Mouse (Mus musculus) activated CD4-positive, CD25-positive, alpha-beta regulatory T cell, adult 9 weeks (primary cell): Measurements from ENCODE around the gene Zfp260. TPM values are rescaled to one million over a fixed set of nuclear protein-coding genes. Genes with fewer than 3 reads are reported as not detected.

Experiments used
- polyA plus RNA-seq: library from polyadenylated mRNA; unstranded; fragments of 100-300 nt; shearing (Covaris generic); gene quantifications from one replicate; pipeline ENCODE4 v1.2.1, GENCODE M21; 2017

Gene Zfp260
- 106 TPM for polyA plus RNA-seq

GRCm38 (mm10) chr7:30094646-30095429 lies at the start of gene Zfp260:
Zfp260 (plus strand) TSS chr7:30094777.

GRCm38 (mm10) chr7:30050882-30051548 lies 43.6 kb upstream of the Zfp260 start, which contains the start of gene Zfp14:
Zfp14 (minus strand) TSS chr7:30051380.

GRCm38 (mm10) chr7:30072146-30073028 lies 22.2 kb upstream of the Zfp260 start, which contains the start of gene Zfp82:
Zfp82 (minus strand) TSS chr7:30072900.

DNA sequence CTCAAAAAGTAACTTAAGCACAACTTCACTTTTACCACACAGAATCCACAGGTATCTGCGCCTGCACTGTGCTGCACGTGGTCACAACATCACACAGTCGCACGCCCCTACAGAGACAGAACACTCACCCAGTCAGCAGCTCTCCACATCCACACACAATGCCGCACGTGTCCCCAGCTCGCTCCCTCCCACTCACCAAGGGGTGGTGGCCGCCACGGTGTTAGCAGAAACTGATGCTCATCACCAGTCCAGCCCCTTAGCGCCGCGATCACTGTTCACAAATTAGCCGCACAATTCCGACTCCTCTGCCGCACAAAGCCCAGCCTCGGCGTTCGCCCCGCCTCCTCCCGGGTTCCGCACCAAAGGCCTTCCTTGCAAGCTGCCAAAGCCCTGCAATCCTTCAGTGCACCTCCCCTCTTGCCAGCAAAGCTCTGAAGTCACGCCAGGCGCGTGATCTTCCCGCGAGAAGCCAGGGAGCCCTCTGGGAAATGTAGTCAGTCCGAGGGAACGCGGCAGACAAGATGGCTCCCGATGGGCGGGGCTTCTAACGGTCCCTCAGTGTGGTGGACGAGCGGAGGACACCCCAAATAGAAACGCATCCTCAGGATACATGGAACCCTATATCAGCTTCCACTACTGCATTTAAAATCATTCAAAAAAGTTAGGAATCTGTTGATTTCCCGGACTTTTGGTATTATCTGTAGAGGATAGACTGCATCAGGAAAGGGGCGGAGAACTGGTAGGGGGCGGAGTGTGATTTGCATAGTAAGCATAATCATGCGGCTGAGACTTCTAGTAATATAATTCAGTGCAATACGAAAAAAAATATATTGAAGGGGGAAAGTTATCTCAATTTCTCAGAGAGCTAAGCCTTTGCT lies 4.2 kb upstream of the Zfp260 start, which contains the start of the genes Gm26920 and Zfp566:
TSS of gene Gm26920 (minus strand) at position 319 of the 878 bp plus-strand sequence.
TSS of gene Zfp566 (minus strand) at position 436 of the 878 bp plus-strand sequence.

DNA sequence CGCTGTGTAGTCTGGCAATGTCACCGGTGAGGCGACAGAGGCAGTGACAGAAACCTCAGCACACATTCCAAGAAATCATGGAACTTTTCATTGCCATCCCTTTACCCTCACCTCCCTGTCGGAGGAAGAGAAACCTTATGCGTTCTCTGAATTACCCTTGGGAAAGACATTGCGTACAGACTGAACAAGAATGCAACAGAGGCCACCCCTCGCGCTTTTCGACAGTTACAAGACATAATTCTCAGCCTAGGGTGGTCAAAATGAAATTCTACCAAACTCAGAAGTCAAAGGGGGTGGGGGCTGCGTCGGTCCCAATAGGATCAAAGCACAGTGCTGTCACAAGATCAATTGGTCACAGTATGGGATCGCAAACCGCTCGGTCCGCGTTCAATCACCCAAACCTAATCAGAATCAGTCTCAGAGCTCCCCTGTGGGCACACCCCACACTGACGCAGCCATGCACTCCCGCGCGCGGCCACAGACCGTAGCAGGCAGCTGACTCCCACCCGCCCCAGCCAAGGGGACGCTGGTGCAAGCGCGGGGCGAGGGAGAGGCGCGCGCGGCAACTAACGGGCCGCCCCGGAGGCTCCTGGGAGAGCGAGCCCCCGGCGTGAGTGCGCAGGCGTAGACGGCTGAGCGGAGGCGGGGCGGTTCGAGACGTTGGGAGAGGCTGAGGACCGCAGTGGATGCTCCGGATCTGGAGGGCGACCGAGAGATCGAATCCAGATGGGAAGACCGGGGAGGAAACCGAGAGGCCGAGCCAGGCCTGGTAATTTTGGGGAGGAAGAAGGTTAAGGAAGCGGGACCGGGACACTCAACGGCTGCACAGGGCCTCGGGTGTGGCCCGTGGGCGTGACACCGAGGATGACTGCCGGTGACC lies 27.0 kb downstream of the Zfp260 start, which contains the start of gene Zfp382:
TSS of gene Zfp382 (plus strand) at position 635 of the 880 bp plus-strand sequence.

Other genes with a start within 250 kb of the Zfp260 start
- gene Zfp940, start 241.1 kb upstream of the Zfp260 start, polyA plus RNA-seq: 5.5 TPM
- 13.5 TPM for gene Zfp420, start 234.8 kb upstream of the Zfp260 start, polyA plus RNA-seq
- gene Zfp27, start 188.2 kb upstream of the Zfp260 start, polyA plus RNA-seq: 5.6 TPM
- 1.1 TPM for gene Zfp383, start 186.6 kb upstream of the Zfp260 start, polyA plus RNA-seq
- gene Zfp74, start 140.7 kb upstream of the Zfp260 start, polyA plus RNA-seq: 7.1 TPM
- gene Zfp568, start 110.8 kb upstream of the Zfp260 start, polyA plus RNA-seq: 5.6 TPM
- 6.8 TPM for gene Zfp14, start 43.4 kb upstream of the Zfp260 start, polyA plus RNA-seq
- gene Zfp82, start 21.9 kb upstream of the Zfp260 start, polyA plus RNA-seq: 10.5 TPM
- gene Gm26920, start 4.4 kb upstream of the Zfp260 start, polyA plus RNA-seq: 3.0 TPM
- 9.6 TPM for gene Zfp566, start 4.2 kb upstream of the Zfp260 start, polyA plus RNA-seq
- 16.9 TPM for gene Zfp382, start 27.2 kb downstream of the Zfp260 start, polyA plus RNA-seq
- 32.9 TPM for gene Zfp146, start 75.0 kb downstream of the Zfp260 start, polyA plus RNA-seq
- gene Cox7a1, start 89.4 kb downstream of the Zfp260 start, polyA plus RNA-seq: 1.0 TPM
- 80.5 TPM for gene Capns1, start 104.0 kb downstream of the Zfp260 start, polyA plus RNA-seq
- 49.2 TPM for gene Polr2i, start 137.2 kb downstream of the Zfp260 start, polyA plus RNA-seq
- gene Tbcb, start 137.5 kb downstream of the Zfp260 start, polyA plus RNA-seq: 132 TPM
- not detected for gene Ovol3, start 140.9 kb downstream of the Zfp260 start, polyA plus RNA-seq
- 0.27 TPM for gene Thap8, start 185.3 kb downstream of the Zfp260 start, polyA plus RNA-seq
- gene Wdr62, start 185.6 kb downstream of the Zfp260 start, polyA plus RNA-seq: 6.3 TPM
- 7.7 TPM for gene Clip3, start 197.0 kb downstream of the Zfp260 start, polyA plus RNA-seq
- gene Alkbh6, start 213.9 kb downstream of the Zfp260 start, polyA plus RNA-seq: 158 TPM
- 20.3 TPM for gene Syne4, start 220.0 kb downstream of the Zfp260 start, polyA plus RNA-seq
- gene E130208F15Rik, start 227.0 kb downstream of the Zfp260 start, polyA plus RNA-seq: not detected
- gene Sdhaf1, start 229.1 kb downstream of the Zfp260 start, polyA plus RNA-seq: 7.7 TPM